Mouse (Mus musculus) cerebellum, adult 2 months (tissue): ENCODE measurements around the gene Pygo1.

ENCODE experiments used
- CTCF ChIP-seq: fragments of 200-500 bp; IDR thresholded peaks from 2 replicates; pipeline ENCODE4 v1.5.1; 2011; ENCODE audit warnings: low read depth, mild to moderate bottlenecking, control low read depth, low read length, moderate library complexity, borderline replicate concordance; ENCODE audit not compliant: insufficient read depth
- POLR2A ChIP-seq: fragments of 200-500 bp; IDR thresholded peaks from 2 replicates; pipeline ENCODE4 v1.6.1; 2011; ENCODE audit warnings: low read length, control low read depth, borderline replicate concordance; ENCODE audit not compliant: insufficient read depth

GRCm38 (mm10) chr9:72961959-72962358, 36.5 kb downstream of the Pygo1 start:
- TF ChIP-seq POLR2A (no peak), CTCF (no peak)
